Mouse (Mus musculus) cerebellum, adult 2 months (tissue): ENCODE data around the gene Pcp4l1.
"Not testable (repeated sequence)": the region's sequence is repeated elsewhere in the genome, so short reads cannot be mapped to it uniquely, and the experiment has no call there.

Source experiments
- CTCF ChIP-seq: fragments of 200-500 bp; IDR thresholded peaks from 2 replicates; pipeline ENCODE4 v1.5.1; 2011; ENCODE audit warnings: low read depth, mild to moderate bottlenecking, control low read depth, low read length, moderate library complexity, borderline replicate concordance; ENCODE audit not compliant: insufficient read depth
- POLR2A ChIP-seq: fragments of 200-500 bp; IDR thresholded peaks from 2 replicates; pipeline ENCODE4 v1.6.1; 2011; ENCODE audit warnings: low read length, control low read depth, borderline replicate concordance; ENCODE audit not compliant: insufficient read depth

DNA sequence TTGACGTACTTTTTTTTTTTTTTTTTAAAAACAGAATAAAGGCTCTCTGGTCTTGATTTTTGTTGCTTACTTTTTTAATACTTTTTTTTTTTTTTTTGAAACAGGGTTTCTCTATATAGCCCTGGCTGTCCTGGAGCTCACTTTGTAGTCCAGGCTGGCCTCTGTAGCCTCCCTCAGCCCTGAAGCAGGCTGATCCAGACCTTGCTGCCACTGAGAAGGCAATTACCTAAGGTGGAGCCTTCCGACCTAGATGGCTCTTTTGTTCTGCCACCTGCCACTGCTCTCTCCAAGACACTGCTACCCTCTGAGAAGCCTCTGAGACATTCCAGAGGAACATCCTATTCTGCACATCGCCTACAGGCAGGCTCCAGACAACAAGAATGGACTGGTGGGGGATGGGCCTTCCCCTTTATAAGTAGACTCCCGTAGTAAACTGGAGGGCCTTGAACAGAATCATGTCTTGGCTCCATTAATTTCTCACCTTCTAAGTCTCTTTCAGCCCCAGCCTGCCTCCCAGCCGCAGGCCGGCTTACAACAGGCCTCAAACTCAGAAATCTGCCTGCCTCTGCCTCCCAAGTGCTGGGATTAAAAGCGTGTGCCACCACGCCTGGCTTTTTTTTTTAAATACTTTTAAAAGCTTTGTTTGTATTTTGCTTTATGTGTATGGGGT is 58.4 kb downstream of the Pcp4l1 start:
- not testable (repeated sequence) for TF ChIP-seq CTCF, POLR2A
